Mouse (Mus musculus): ENCODE results near the gene Gnai3.
A peak's percentile ranks its signal among the peaks of the same experiment; 100 is the strongest.

- TF ChIP-seq CTCF (IDR thresholded peaks at IDR 0.05; ENCODE audit: extremely low read depth, insufficient read length, insufficient replicate concordance, low read depth, low read length) (peak; percentile 15; the same call in 1 of the 2 replicates), POLR2A (IDR thresholded peaks at IDR 0.05; ENCODE audit: low read depth, low read length) (no peak)
Measured at GRCm38 (mm10) chr3:108178756-108179715, 33.1 kb upstream of the Gnai3 start.
